Comparison of ENCODE assay signal across 22 mouse cellular contexts in genomic region chr15:12817592-12817991, GRCm38 (mm10). TPM values are rescaled to one million over a fixed set of nuclear protein-coding genes. Genes with fewer than 3 reads are reported as not detected.
A peak's percentile ranks its signal among the peaks of the same experiment; 100 is the strongest.
DNase-seq lines count a peak whose midpoint lies in the region; ATAC-seq and TF ChIP-seq lines count a peak whose summit lies in the region.
"Had no signal": no experiment of that assay in that cellular context is flagged by ENCODE, and none has a peak within 500 bp of the region (broad histone marks: within the 10 kb centered on the region; RNA-seq: fewer than 3 reads in every experiment).

No protein-coding gene starts in this region.

- no peak overlapping the region for H3K4me2 ChIP-seq in liver, embryonic 12.5 days
- no peak overlapping the region for H3K4me2 ChIP-seq in liver, embryonic 15.5 days
- no peak overlapping the region for H3K4me2 ChIP-seq in liver, embryonic 16.5 days (ENCODE audit: low read depth, low read length)
- H3K4me2 ChIP-seq in liver, embryonic 11.5 days: no peak overlapping the region
- H3K4me2 ChIP-seq in liver, postnatal 0 days (ENCODE audit: low read depth, low read length): no peak overlapping the region

- H3K4me1 ChIP-seq in liver, adult 2 months (ENCODE audit: control insufficient read depth, insufficient read depth, low read length): no peaks in the 10 kb centered on the region
- H3K4me1 ChIP-seq in liver, embryonic 12.5 days: peaks cover 16% of the 10 kb centered on the region
- peaks cover 25% of the 10 kb centered on the region for H3K4me1 ChIP-seq in liver, embryonic 15.5 days (replicated peaks)
- peaks cover 10% of the 10 kb centered on the region for H3K4me1 ChIP-seq in liver, embryonic 16.5 days (ENCODE audit: control insufficient read depth, low read depth, low read length)
- peaks cover 3% of the 10 kb centered on the region for H3K4me1 ChIP-seq in liver, embryonic 11.5 days (replicated peaks; ENCODE audit: control insufficient read depth, insufficient read depth, low read length)
- H3K4me1 ChIP-seq in liver, postnatal 0 days (ENCODE audit: insufficient read depth): peaks cover 4% of the 10 kb centered on the region

- no peak for TF ChIP-seq POLR2A in liver, adult 2 months (IDR thresholded peaks at IDR 0.05; ENCODE audit: extremely low read depth, insufficient read depth, low read length)

- ATAC-seq in liver, embryonic 12.5 days: no peak
- no peak for ATAC-seq in liver, embryonic 15.5 days (ENCODE audit: insufficient read depth)
- ATAC-seq in liver, embryonic 16.5 days (ENCODE audit: low read depth): peak; percentile 62; the same call in 1 of the 2 replicates
- no peak for ATAC-seq in liver, embryonic 11.5 days (replicated peaks; ENCODE audit: low FRiP score)
- peak; percentile 85 for ATAC-seq in liver, postnatal 0 days
- ATAC-seq: activated CD4-positive, CD25-positive, alpha-beta regulatory T cell, adult 4 months; CD4-positive, CD25-positive, alpha-beta regulatory T cell, adult 4 months; Patski had no signal

- peak; percentile 44; the same call in 1 of the 2 replicates for TF ChIP-seq EP300 in liver, postnatal 0 days (IDR thresholded peaks at IDR 0.05; ENCODE audit: low read depth)

- H3K27me3 ChIP-seq in liver, adult 2 months (ENCODE audit: control insufficient read depth, insufficient read depth, low read length): no peaks in the 10 kb centered on the region
- no peaks in the 10 kb centered on the region for H3K27me3 ChIP-seq in liver, embryonic 12.5 days (replicated peaks)
- no peaks in the 10 kb centered on the region for H3K27me3 ChIP-seq in liver, embryonic 15.5 days
- H3K27me3 ChIP-seq in liver, embryonic 16.5 days (ENCODE audit: control insufficient read depth, insufficient read depth, low read depth, low read length): no peaks in the 10 kb centered on the region
- H3K27me3 ChIP-seq in liver, embryonic 11.5 days (replicated peaks; ENCODE audit: control insufficient read depth, insufficient read depth, low read length): no peaks in the 10 kb centered on the region
- no peaks in the 10 kb centered on the region for H3K27me3 ChIP-seq in liver, postnatal 0 days (ENCODE audit: insufficient read depth, low read length)
- H3K27me3 ChIP-seq: CH12.LX, Patski had no signal

- H3K79me2 ChIP-seq in liver, adult 2 months (ENCODE audit: control insufficient read depth, insufficient read depth, low read length): no peaks in the 10 kb centered on the region

- H3K36me3 ChIP-seq in liver, adult 2 months (ENCODE audit: control insufficient read depth, insufficient read depth, low read length): peaks cover 35% of the 10 kb centered on the region
- peaks cover 95% of the 10 kb centered on the region for H3K36me3 ChIP-seq in liver, embryonic 12.5 days
- H3K36me3 ChIP-seq in liver, embryonic 15.5 days (replicated peaks): peaks cover 89% of the 10 kb centered on the region
- H3K36me3 ChIP-seq in liver, embryonic 16.5 days (ENCODE audit: control insufficient read depth, insufficient read depth): peaks cover 71% of the 10 kb centered on the region
- peaks cover 60% of the 10 kb centered on the region for H3K36me3 ChIP-seq in liver, embryonic 11.5 days (ENCODE audit: control insufficient read depth, insufficient read depth, low read length)
- H3K36me3 ChIP-seq in liver, postnatal 0 days (replicated peaks; ENCODE audit: insufficient read depth, low read length): peaks cover 77% of the 10 kb centered on the region

- 33% methylated on average over 8 of the region's 8 CpGs for WGBS in liver, adult 2 months
- 88% methylated on average over 8 of the region's 8 CpGs for WGBS in liver, embryonic 12.5 days (ENCODE audit: insufficient replicate concordance)
- WGBS in liver, embryonic 15.5 days (ENCODE audit: insufficient replicate concordance): 80% methylated on average over 8 of the region's 8 CpGs
- WGBS in liver, embryonic 16.5 days (ENCODE audit: insufficient replicate concordance): 78% methylated on average over 8 of the region's 8 CpGs
- 87% methylated on average over 8 of the region's 8 CpGs for WGBS in liver, embryonic 11.5 days
- WGBS in liver, postnatal 0 days (ENCODE audit: insufficient replicate concordance): 72% methylated on average over 8 of the region's 8 CpGs

- no peak for TF ChIP-seq CTCF in liver, adult 2 months (IDR thresholded peaks at IDR 0.05; ENCODE audit: low read depth, low read length)
- TF ChIP-seq CTCF in liver, postnatal 0 days (IDR thresholded peaks at IDR 0.05; ENCODE audit: low read depth): no peak

- peak; percentile 60 for DNase-seq in liver, adult 2 months (ENCODE audit: extremely low read depth, low read depth, low spot score)
- no peak for DNase-seq in liver
- DNase-seq in liver, embryonic 11.5 days (ENCODE audit: low spot score): no peak
- DNase-seq in liver, postnatal 0 days: no peak
- no peak for DNase-seq in gastrocnemius, postnatal 4 days (ENCODE audit: low spot score in 2 of 2)
- DNase-seq: adrenal gland, adult 2 months; adrenal gland, adult 8-10 months; adrenal gland, postnatal 10 days; adrenal gland, postnatal 14 days; adrenal gland, postnatal 25 days; adrenal gland, postnatal 36 days; B cell, adult 2 months; cerebellum, adult 11 months; cerebellum, adult 11-12 months had no signal

- H3K4me3 ChIP-seq in liver, adult 2 months (ENCODE audit: insufficient read depth, low read depth, low read length): no peak overlapping the region
- no peak overlapping the region for H3K4me3 ChIP-seq in liver, embryonic 12.5 days
- no peak overlapping the region for H3K4me3 ChIP-seq in liver, embryonic 15.5 days (replicated peaks)
- no peak overlapping the region for H3K4me3 ChIP-seq in liver, embryonic 16.5 days (ENCODE audit: low read depth, low read length)
- no peak overlapping the region for H3K4me3 ChIP-seq in liver, embryonic 11.5 days (ENCODE audit: low read depth, low read length)
- H3K4me3 ChIP-seq in liver, postnatal 0 days (ENCODE audit: low read depth, low read length): no peak overlapping the region

- H3K27ac ChIP-seq in liver, adult 2 months (replicated peaks; ENCODE audit: insufficient read depth, low read depth, low read length): no peak overlapping the region
- no peak overlapping the region for H3K27ac ChIP-seq in liver, embryonic 12.5 days
- H3K27ac ChIP-seq in liver, embryonic 15.5 days (replicated peaks): 0 out of 2 replicates have a peak overlapping the region, but pooled peaks have one; percentile 38
- peak overlapping the region; percentile 68 for H3K27ac ChIP-seq in liver, embryonic 16.5 days (ENCODE audit: low read length)
- H3K27ac ChIP-seq in liver, embryonic 11.5 days (ENCODE audit: low read depth, low read length): no peak overlapping the region
- peak overlapping the region; percentile 73 for H3K27ac ChIP-seq in liver, postnatal 0 days (ENCODE audit: low read depth)

- H3K9ac ChIP-seq in liver, adult 2 months (ENCODE audit: low read depth, low read length): no peak overlapping the region
- no peak overlapping the region for H3K9ac ChIP-seq in liver, embryonic 12.5 days
- no peak overlapping the region for H3K9ac ChIP-seq in liver, embryonic 15.5 days
- H3K9ac ChIP-seq in liver, embryonic 16.5 days (ENCODE audit: low read depth, low read length): no peak overlapping the region
- no peak overlapping the region for H3K9ac ChIP-seq in liver, embryonic 11.5 days (ENCODE audit: low read depth, low read length)
- H3K9ac ChIP-seq in liver, postnatal 0 days (replicated peaks): no peak overlapping the region

- H3K9me3 ChIP-seq in liver, embryonic 12.5 days (replicated peaks): no peaks in the 10 kb centered on the region
- 0 out of 2 replicates have a peak, but pooled peaks cover 4% of the 10 kb centered on the region for H3K9me3 ChIP-seq in liver, embryonic 15.5 days (replicated peaks)
- H3K9me3 ChIP-seq in liver, embryonic 16.5 days (replicated peaks; ENCODE audit: control insufficient read depth, low read length): no peaks in the 10 kb centered on the region
- H3K9me3 ChIP-seq in liver, embryonic 11.5 days (ENCODE audit: control insufficient read depth, low read length): no peaks in the 10 kb centered on the region
- H3K9me3 ChIP-seq in liver, postnatal 0 days (ENCODE audit: low read length): no peaks in the 10 kb centered on the region
- H3K9me3 ChIP-seq: G1E had no signal

RNA-seq across cellular contexts. Expression of gene 6030458C11Rik, which starts 6.9 kb away (rescaled TPM):
- total RNA-seq in liver, adult 2 months (2014; rRNA removed): 9.8 and 10.0 TPM in 2 replicates
- polyA plus RNA-seq in liver, adult 2 months (2012; rRNA removed): 5.6 and 6.0 TPM in 2 replicates
- polyA plus RNA-seq in liver, embryonic 12.5 days (2016; fragmentation: Nextera tagmentation; extraction: Ambion mirVana): 48.6 and 52.0 TPM in 2 replicates
- polyA plus RNA-seq in liver, embryonic 15.5 days (2015; fragmentation: Nextera tagmentation; extraction: Ambion mirVana): 23.9 and 25.4 TPM in 2 replicates
- polyA plus RNA-seq in liver, embryonic 16.5 days (2015; fragmentation: Nextera tagmentation; extraction: Ambion mirVana): 24.0 and 25.1 TPM in 2 replicates
- polyA plus RNA-seq in liver, embryonic 11.5 days (2014; fragmentation: Nextera tagmentation; extraction: Ambion mirVana): 54.8 and 60.1 TPM in 2 replicates
- polyA plus RNA-seq in liver, postnatal 0 days (2015; fragmentation: Nextera tagmentation; extraction: Ambion mirVana): 18.9 and 19.5 TPM in 2 replicates
- 10 to 100 TPM; 16.3 to 19.1 TPM for total RNA-seq in gastrocnemius, postnatal 4 days (2021)

RNA-seq across cellular contexts. Expression of gene Drosha, which starts 7.0 kb away (rescaled TPM):
- total RNA-seq in liver, adult 2 months (2014; rRNA removed): 3.4 and 4.8 TPM in 2 replicates
- polyA plus RNA-seq in liver, adult 2 months (2012; rRNA removed): 2.6 and 3.2 TPM in 2 replicates
- 24.3 and 26.3 TPM in 2 replicates for polyA plus RNA-seq in liver, embryonic 12.5 days (2016; fragmentation: Nextera tagmentation; extraction: Ambion mirVana)
- polyA plus RNA-seq in liver, embryonic 15.5 days (2015; fragmentation: Nextera tagmentation; extraction: Ambion mirVana): 11.1 and 11.2 TPM in 2 replicates
- 10.5 and 10.9 TPM in 2 replicates for polyA plus RNA-seq in liver, embryonic 16.5 days (2015; fragmentation: Nextera tagmentation; extraction: Ambion mirVana)
- 50.4 and 52.2 TPM in 2 replicates for polyA plus RNA-seq in liver, embryonic 11.5 days (2014; fragmentation: Nextera tagmentation; extraction: Ambion mirVana)
- 4.5 and 5.2 TPM in 2 replicates for polyA plus RNA-seq in liver, postnatal 0 days (2015; fragmentation: Nextera tagmentation; extraction: Ambion mirVana)
- 10 to 100 TPM; 39.0 to 39.2 TPM for total RNA-seq in gastrocnemius, postnatal 4 days (2021)

Comparison
In these comparisons a context has a peak if more than half of its experiments do, and no peak if none do; other contexts are left out.
1. H3K27ac ChIP-seq: peak in liver, embryonic 15.5 days (single experiment), liver, embryonic 16.5 days (single experiment) and liver, postnatal 0 days (single experiment); none in liver, adult 2 months (single experiment), liver, embryonic 12.5 days (single experiment) and liver, embryonic 11.5 days (single experiment).
2. ATAC-seq: peak in liver, embryonic 16.5 days (single experiment) and liver, postnatal 0 days (single experiment); none in liver, embryonic 12.5 days (single experiment), liver, embryonic 15.5 days (single experiment) and liver, embryonic 11.5 days (single experiment).